Mouse (Mus musculus) brain, embryonic 18.5 days (tissue): ENCODE measurements at regions not wholly inside any gene's neighbourhood (a gene's known extent, or its start where the extent isn't known, plus 50 kb on each side); places are given as distances from the start of the nearest gene placed in this dataset.

ENCODE experiments used
- DNase-seq: peaks from one replicate; pipeline ENCODE4 v3.0.0-alpha.2; 2012; ENCODE audit warnings: low read depth, low spot score

DNA sequence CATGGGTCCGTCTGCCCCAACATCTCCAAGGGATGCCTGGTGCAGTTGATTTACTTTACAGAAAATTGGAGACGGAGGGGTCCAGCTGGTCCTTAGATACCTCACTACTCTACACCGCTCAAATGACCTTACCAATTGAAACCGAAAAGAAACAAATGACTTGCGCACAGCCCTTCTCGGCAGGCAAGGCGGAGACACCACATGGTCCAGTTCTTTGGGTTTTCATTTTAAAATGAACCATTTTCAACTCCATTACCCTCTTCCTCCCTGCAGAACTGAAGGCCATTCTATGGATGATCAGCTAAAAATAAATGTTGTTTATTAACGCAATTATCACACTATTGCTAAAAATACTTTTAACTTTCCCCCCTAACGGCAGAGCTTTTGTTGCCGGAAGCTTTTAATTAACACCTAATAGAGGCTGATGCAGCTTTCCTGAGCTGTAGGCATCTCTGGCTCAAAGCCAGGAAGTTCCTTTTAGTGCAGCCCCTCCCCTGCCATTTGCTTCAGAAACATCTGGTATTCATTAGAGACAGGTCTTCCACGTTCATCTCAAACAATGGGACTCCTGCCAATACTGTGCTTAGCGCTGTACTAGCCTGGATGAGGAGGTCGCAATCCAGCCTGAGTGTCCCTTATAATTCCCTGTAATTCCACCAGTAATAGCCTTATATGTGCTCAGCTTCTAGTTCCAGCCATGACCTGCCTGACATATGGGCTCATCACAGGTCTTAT, 247.5 kb downstream of the Drd1 start:
- DNase-seq: no peak

DNA sequence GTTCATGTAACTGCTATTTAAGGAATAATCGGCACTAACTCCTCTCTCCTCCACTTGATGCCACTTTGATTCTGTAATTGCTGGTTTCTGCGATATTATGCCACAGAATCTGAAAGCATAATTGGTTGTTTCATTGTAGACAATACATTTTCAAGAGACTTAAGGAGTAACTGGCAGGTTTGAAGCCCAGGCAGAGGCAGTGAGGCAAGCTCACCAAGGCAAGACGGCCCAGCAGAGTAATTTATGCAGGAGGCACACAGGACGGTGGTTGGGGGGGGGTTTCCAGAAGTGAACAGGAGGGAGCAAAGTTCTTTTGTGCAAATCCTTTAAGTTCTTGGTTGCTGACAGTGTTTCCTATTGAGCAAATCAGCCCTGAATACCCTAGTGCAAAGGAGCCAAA, 249.6 kb downstream of the Drd1 start:
- peak; percentile 30 for DNase-seq

DNA sequence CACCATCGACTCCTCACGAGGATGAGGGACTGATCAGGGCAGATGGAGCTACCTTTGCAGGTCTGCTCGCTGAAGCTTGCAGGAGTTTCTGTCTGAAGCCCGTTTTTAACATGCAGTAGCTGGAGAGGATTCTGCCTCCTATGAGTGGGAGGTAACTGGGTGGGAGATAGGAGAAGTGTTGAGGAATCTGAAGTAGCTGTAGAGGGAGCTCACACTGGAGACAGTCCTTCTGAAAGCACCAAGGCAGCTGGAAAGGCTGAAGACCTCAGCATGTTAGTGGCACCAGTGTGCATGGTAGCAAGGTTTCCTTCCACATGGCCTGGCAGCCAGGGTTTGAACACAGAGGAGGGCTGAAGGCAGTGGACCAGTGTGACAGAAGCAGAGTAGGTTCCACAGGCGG, 254.5 kb downstream of the Drd1 start:
- DNase-seq: no peak

DNA sequence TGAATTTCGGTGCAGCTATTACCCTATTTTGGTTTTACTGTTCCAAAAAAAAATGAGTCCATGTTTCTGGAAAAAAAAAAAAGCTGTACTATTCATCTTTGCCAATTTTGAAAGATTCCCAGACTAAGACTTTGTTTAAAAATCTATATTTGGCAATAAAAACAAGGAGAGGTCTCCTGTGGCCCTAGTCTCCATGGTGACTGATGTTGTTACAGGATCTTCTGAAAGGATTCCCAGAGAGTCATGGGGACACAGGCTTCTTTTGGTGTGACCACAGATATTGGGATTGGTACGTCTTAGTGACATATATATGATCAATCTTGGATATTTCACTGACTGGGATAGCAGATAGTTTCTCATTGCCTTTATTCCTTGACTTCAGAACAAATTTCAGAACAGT, 266.7 kb downstream of the Drd1 start:
- DNase-seq: no peak

DNA sequence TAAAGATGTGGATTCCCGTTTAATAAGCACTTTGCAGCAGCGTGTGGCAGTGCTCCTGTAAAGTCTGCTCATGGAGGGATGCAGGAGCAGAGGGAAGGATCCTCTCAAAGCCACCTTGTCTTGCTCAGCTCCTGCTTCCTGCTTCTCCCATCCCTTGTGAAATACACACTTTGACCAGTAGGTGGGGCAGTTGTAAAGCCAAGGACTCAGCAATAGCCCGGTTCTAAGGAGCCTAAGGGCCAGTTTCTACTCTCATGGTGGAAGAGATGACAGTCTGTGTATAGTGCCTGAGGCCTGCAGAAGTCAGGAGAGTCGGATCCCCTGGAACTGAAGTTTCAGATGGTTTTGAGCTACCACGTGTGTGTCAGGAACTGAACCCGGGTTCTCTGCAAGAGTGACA, 272.0 kb downstream of the Drd1 start:
- peak; percentile 72 for DNase-seq

DNA sequence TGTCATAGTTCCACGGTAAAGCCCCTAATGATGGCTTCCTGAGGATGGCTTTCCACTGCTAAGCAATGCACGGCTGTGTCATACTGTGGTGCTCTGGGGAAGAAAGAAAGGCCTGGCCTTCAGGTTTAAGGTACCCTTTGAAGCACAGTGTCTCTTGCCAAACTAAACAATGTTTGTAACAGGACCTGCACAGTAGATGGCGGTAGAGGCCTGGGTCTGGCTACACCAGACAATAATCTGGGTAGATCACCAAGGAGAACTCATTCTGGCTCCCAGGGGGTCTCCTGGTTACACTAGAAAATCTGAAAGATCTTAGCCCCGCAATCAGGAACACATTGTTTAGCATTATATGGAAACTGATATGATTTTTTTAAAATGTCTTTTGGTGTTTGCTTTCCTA, 276.4 kb downstream of the Drd1 start:
- peak; percentile 34 for DNase-seq

DNA sequence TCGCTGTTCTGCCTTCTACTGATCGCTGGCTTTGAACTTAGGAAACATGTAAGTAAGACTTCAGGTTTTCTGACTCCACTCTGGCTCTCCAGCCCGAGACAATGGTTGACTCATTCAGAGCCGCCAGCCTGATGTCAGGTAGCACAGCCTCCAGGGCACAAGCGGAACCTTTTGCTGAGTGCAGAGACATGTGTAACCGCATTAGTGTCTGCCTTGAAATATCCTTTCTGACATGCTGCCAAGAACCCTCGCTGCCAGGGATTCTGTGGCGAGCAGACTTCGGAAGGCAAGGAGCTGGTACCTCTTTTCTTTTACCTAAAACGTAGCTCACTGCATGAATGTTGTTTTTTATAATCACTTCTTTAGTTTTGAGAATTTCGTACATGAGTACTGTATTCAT, 279.1 kb downstream of the Drd1 start:
- DNase-seq: no peak

DNA sequence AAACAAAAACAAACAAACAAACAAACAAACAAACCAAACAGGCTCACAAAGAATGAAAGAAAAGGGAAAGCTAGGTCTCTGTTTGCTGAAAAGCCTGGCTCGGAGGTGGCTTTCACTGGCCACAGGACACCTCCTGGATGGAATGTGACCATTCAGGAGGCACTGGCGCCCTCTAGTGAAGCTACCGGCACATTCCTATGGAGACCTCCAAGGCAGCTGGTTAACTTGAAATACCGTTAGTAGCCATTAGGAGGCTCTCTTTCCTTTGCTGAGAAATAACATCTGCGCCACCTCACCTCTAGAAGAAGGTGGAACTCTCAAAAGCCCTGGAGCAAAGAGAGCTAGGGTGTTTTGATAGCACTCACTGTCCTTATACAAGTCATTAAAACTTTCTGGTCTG, 279.8 kb downstream of the Drd1 start:
- no peak for DNase-seq

DNA sequence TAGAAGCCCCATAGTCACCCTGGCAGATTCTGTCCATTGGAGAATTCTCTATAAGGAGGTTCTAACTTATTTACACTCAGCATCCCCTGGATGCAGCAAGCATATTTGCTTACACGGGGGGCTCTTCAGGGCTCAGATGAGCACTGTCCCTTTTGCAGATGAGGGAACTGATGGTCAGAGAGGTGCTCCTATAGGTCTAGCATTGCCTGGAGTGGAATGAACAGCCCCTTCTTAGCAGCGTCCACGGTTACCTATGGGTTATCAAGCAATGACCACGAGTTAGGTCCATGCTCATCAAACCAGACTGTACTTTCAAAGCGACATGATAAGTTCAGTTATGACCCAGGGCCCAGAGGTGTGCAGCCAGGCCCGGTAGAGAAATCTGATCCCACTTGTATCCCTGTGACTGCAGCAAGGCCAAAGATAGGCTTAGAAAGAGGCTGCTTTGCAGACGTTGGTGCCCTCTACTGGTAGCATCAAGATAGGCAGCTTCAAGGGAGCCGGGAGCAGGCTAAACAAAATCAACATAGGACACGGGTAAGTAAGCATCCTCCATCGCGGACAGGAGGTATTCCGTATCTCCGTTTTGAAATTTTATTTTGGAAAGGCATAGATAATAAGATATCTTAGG, 290.8 kb downstream of the Drd1 start:
- peak; percentile 43 for DNase-seq

DNA sequence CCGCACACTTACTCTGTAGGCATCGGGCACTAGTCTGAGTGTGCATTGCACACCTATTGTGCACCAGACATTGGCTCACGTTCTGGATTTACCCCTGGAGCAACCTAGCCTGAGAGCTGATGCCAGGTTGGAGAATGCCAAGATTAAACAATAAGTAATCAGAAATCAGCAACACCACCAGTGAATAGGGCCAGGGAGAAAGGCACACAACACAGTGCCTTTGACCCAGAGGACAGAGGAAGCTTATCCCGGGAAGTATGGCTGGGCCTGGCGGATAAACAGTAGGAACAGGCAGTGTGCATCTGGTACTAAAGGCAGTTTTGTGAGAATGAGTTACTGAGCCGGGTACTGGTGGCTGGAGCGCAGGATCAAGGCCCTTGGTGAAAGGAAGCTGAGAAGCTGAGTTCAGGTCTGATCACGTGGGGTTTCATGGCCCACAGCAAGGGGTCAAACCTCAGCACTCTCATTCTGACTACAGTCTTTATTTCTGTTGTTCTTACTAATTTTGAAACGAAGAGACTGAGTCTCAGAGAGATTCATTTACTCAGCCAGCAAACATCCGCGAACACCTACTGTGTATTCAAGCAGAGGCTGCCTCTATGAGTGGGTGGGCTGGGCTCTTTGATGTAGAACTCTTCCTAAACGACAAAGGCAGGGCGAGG, 284.8 kb upstream of the Msx2 start:
- DNase-seq: no peak

DNA sequence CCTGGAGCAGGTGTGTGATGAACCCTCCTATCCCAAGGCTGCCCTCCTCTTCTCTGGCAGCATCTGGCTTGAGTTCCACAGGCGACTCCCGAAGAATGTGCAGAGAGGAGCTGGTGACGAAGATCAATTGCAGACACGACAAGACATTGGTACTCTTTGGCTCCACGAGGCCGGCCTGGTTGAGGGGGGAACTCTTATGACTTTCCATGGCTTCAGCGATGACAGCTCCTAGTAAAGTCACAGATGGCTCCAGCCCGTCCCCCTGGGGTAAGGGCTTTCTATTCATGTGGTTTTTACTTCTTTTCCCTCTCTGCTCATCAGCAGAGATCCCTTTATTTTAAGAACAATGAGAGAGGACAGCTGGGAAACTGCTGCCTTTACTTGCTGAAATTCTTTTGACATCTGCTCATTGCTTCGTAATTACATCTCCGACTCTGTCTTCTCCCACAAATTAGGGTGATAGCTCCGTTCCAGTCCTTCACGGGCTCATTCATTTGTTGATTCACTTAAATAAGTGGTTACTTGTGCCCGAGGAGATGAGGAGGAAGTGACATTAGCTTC, 284.2 kb upstream of the Msx2 start:
- DNase-seq: no peak

DNA sequence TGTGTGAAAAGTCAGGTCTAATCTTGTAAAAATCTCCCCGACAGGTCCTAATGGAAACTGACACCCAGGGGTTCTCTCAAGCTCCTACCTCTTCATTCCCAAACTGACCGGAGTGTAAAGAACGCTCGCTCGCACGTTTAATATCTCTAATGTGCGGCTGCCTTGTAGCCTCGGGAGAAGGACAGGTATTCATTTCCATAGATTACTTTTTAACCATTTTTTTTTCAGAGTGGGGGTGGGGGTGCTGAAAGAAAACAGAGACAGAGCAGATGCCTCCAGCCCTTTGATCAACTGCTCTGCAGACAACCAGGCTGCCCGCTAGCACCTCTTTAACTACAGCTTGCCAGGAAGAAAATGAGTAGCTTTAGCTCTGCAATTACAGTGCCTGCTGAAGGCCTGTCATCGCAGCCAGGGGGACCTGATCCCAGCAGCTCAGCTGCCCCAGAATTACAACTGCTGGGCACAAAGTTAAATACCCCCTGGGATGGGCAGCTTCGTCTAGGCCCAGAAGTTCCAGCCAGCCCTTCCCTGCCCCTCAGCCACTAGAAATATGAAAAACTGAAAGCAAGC, 282.3 kb upstream of the Msx2 start:
- no peak for DNase-seq

DNA sequence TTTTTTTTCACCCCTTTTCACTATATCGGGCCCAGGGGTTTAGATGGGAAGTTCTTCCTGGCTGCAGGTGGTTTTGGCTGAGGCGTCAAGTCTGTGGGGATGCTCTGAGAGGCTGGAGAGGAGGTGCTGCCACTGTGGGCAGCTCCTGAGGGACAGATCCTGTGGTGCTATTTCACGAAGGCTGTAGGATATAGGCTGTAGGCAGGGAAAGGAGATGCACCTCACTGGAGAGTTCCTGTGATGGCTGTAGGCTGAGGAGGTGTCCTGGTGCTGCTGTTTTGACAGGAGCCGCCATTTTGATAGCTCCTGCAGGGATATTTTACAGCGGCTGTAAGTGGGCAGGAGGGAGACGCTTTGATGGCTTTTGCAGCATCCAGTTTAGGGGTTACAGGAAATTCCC, 280.2 kb upstream of the Msx2 start:
- no peak for DNase-seq

DNA sequence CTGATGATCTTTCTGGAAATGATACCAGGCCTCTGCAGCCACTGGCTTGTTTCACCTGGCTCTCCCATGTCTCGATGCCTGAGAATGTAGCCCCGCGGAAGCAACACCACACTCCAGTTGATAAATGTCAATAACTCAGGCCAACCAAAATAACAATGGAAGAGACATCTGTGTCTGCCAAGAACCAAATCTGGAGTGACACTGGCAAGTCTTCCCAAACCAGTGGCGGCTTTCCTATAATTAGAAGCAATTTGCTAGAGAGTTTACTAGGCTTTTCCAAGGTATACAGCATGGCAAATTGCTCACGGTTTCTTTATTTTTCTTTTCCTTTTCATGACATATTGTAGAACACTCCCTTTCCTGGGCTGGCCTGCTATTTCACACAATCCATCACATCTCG, 268.1 kb upstream of the Msx2 start:
- no peak for DNase-seq

DNA sequence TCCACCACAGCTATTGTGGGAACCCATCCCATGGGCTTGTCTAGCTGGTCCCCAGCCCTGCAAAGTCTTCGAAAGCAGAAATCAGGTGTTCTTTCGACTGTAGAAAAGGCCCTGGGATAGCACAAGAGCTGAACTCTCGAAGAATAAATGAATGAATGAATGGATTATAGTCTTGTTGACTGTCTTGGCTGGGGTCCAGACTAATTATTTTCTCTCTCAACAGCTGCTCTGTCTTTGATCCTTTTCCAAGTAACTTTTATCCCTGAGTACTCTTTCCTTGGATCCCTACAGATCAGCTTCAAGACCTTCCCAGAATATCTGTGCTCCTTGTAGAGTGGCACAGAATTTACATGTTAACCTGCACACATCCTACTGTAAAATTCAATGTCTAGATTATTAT, 266.3 kb upstream of the Msx2 start:
- no peak for DNase-seq

DNA sequence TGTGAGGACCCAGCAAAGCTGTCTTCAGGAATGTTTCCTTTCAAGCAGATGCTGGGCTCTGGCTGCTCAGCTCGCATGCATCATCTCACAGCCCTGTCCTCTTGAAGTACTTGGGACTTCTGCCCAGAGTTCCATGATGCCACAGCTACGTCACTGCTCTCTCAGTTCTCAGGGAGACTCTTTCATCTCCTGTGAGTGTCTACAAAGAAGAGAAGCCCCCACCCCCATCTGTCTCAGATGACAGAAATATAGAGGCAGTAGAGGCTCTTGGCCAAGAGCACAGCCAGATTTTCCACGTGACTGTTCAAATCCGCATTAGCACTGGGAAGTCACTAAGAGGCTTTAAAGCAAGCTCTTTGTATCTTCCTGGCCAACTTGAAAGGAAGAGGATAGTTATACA, 262.1 kb upstream of the Msx2 start:
- no peak for DNase-seq

DNA sequence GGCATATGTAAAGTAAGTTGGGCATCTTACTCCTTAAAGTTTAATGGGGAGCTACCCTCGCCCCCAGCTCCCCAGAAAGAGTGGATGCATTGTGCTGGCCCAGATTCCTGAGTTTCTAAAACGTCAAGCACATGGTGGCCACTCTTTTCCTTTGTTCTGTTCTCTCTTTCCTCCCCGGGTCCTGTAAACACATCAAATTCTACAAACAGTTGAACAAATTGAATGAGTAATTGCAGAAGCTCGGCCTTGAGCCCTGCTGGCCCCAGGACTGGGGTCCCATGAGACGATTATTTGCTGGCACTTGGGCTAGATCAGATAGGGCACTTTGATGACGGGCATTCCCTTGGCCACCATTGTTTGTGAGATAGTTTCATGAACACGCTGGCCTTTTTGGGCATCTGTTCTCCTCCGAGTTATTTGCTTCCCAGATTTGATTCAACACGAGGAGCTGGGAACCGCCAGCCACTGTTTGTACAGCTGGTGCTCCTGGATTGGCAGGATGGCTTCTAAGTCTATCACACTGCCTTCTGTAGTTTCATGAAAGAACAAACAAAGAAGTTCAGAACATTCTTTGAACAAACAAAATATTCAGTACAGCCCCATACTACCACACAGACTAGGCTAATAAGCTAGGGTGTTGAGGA, 257.5 kb upstream of the Msx2 start:
- DNase-seq: no peak

DNA sequence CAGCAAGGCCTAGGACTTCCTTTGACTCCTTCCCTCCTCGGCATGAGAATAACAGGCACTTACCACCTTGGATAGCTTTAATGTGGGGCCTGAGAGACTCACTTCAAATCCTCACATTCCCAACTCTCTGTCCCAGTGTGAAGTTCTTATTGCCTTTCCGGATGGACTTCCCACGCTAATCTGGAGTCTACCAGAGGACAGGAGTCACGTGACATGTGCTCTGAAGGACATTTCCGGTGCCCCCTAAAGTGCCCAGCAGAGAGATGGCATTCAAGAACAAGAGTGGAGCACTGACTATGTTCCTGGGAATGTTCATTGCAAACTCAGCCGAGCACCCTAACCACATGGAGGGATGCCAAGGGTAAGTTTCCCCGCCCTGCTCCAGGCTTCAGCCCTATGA, 257.0 kb upstream of the Msx2 start:
- no peak for DNase-seq

DNA sequence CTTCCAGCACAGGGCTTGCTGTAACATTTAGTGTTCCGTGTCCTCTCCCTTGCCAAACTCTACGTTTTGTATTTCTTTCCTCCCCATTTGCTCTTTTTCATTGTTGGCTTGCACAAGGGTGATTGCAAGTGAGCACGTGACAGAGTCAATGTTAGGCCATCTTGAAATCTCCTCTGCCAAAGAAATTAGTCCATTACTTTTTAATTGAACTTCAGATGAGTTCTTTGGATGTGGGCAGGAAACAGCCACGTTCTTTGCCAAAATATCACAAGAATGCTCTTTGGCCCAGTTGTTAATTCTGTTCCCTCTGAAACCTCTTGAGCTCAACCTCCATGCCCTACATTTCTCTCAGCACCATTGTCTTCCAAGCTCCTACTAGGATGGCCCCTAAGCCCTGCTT, 253.2 kb upstream of the Msx2 start:
- DNase-seq: no peak

DNA sequence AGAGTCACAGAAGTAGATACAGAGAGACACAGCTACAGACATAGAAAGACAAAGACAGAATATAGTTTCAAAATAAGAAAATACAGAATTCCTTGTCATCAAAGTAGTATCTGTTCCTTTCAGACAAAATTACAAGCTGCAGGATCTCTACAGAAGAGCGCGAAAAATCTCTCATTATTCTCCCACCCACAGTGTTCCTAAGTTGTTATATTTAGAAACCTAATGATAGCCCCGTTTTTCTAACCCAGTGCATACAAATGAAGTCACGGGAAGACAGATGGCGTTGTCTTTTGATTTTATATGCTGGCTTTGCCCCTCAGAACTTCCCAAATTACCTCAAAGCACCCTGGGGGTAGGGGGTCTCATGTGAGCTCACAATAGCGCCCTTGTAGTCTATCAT, 250.0 kb upstream of the Msx2 start:
- no peak for DNase-seq

DNA sequence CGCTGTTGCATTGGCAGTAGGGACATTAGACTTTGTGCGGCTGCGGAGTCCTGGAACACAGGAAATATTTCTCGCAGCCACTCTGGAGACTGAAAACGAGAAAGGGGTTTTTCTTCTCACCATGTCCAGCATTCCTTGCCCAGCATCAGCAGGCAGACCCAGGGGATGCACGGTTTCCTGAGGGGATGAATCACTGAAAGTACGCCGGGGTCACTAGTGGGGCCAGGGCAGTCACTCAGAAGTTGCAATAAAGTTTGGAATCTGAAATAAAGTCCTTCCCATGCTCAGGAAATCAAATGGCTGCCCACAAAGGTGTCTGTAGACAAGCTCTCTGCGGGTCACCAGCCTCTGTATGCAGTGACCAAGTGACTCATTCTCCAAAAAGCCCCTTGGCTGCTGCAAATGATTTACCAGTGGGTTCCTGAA, 248.2 kb upstream of the Msx2 start:
- DNase-seq: no peak

DNA sequence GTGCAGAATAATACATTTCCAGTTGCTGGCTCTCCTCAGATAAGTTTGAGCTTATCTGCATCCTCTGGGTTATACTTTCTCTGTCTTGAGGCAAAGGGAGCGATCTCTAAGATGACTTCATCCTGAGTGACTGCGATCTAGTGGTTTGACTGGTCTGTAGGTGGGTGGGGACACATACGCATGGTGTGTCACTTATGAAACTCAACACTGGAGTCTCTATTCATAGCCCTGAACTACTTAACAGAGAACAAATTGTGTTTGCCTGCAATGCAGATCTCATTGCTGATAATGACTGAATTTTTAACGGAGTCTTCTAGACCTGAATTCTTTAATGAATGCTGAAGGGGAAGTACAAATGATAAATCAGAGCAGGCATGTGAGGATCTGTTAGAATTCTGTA, 244.7 kb upstream of the Msx2 start:
- no peak for DNase-seq
